Mouse (Mus musculus): ENCODE results near the gene Tmed1.
"Not testable (repeated sequence)": the region's sequence is repeated elsewhere in the genome, so short reads cannot be mapped to it uniquely, and the experiment has no call there.

Gene Tmed1

DNA sequence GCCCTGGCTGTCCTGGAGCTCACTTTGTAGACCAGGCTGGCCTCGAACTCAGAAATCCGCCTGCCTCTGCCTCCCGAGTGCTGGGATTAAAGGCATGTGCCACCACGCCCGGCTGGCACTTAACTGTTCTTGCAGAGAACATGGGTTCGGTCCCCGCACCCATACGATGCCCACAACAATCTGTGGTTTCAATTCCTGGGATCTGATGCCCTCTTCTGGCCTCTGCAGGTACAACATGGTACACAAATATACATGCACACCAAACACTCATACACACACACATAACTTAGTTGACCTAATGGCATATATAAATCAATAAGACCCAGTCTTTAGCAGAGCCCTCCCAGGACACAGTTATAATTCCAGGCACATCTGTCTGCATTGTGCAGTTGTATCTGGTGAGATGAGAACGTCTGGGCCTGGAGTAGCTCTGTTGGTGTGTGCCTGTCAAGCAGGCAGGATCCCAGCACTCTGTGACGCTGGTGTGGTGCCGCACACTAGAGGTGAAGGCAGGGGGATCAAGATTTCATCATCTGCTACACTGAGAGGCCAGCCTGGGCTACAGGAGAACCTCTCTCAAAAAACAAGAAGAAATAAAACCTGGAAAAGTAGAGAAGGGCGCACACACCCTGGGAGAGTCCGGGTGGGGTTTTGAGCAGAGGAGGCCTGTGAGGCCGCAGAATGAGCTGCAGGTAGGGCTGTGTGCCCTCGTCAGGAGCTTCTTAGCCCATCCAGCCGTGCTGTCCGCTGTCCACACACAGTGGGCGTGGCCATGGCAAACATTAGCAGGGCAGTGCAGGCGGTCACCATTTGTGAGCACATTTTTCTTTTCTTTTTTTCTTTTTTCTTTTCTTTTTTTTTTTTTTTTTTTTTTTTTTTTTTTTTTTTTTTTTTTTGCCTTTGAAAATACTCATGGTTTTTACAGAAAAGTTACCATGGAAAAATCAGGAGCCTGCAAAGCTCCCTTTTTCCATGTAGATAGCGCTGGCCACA lies 40.7 kb downstream of the Tmed1 start:
- DNase-seq = peak; percentile 76

GRCm38 (mm10) chr9:21464565-21464928 lies 45.5 kb downstream of the Tmed1 start:
- not testable (repeated sequence) for DNase-seq

- DNase-seq = no peak
Measured at GRCm38 (mm10) chr9:21463766-21464564, 46.1 kb downstream of the Tmed1 start.

GRCm38 (mm10) chr9:21463138-21463590 lies 46.9 kb downstream of the Tmed1 start:
- DNase-seq = no peak

- DNase-seq = no peak
Measured at GRCm38 (mm10) chr9:21460400-21460940, 49.6 kb downstream of the Tmed1 start.

DNA sequence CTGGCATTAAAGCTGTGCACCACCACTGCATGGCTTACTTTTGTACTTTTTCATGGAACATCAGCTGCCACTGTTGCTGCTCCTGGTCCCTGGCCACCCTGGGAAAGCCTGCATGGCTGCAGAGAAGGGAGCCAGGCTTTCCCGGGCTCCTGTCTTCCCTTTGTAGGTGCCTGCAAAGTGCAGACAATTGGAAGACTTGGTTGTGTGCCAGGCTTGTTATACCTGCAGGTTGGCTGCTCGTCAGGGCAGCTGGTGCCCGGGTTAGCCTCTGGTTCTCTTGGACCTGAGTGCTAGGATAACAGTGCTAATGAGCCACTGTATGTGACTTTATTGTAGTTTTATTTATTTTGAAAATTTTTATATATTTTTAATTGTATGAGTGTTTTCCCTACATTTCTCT lies 51.2 kb downstream of the Tmed1 start:
- no peak for DNase-seq
